Mouse (Mus musculus): Measurements from ENCODE around the gene Qprt.

GRCm38 (mm10) chr7:127065538-127065937 lies 56.5 kb downstream of the Qprt start:
- TF ChIP-seq CTCF (IDR thresholded peaks at IDR 0.05; ENCODE audit: low read depth), result peak; percentile 54
- no peak for TF ChIP-seq EP300 (IDR thresholded peaks at IDR 0.05; ENCODE audit: low read depth)

Data from liver, embryonic 14.5 days (tissue).